8 mouse cellular contexts compared by ENCODE assay signal in genomic region chr4:135292477-135293089, GRCm38 (mm10). TPM values are rescaled to one million over a fixed set of nuclear protein-coding genes. Genes with fewer than 3 reads are reported as not detected.
DNase-seq lines count a peak whose midpoint lies in the region; ATAC-seq and TF ChIP-seq lines count a peak whose summit lies in the region.

No protein-coding gene starts in this region.

- ATAC-seq in intestine, embryonic 15.5 days, result peak; percentile 59
- ATAC-seq in liver, postnatal 0 days, result peak; percentile 31; the same call in 1 of the 2 replicates
- peak; percentile 78 for ATAC-seq in stomach, embryonic 15.5 days (ENCODE audit: insufficient read depth, low FRiP score, low read depth)

- H3K36me3 ChIP-seq in testis, adult 2 months (ENCODE audit: control insufficient read depth, insufficient read depth, low read length), result no peaks in the 10 kb centered on the region
- no peaks in the 10 kb centered on the region for H3K36me3 ChIP-seq in intestine, embryonic 15.5 days
- H3K36me3 ChIP-seq in liver, postnatal 0 days (replicated peaks; ENCODE audit: insufficient read depth, low read length), result no peaks in the 10 kb centered on the region
- H3K36me3 ChIP-seq in stomach, embryonic 15.5 days, result no peaks in the 10 kb centered on the region

- no peak overlapping the region for H3K27ac ChIP-seq in testis, adult 2 months (ENCODE audit: control insufficient read depth, insufficient read depth, low read depth, low read length)
- peak overlapping the region; percentile 58; the same call in 1 of the 2 replicates for H3K27ac ChIP-seq in intestine, embryonic 15.5 days
- 0 out of 2 replicates have a peak overlapping the region, but pooled peaks have one; percentile 41 for H3K27ac ChIP-seq in liver, postnatal 0 days (ENCODE audit: low read depth)
- H3K27ac ChIP-seq in stomach, embryonic 15.5 days, result peak overlapping the region; percentile 40; the same call in 1 of the 2 replicates

- DNase-seq in testis, postnatal 10 days (ENCODE audit: low spot score), result no peak
- DNase-seq in embryo, embryonic 11.5 days (ENCODE audit: low read depth, low spot score), result peak; percentile 51
- no peak for DNase-seq in liver, postnatal 0 days
- DNase-seq in cerebellum, adult 11 months, result no peak
- no peak for DNase-seq in layer of hippocampus, adult 8-10 months (ENCODE audit: low spot score in 2 of 2)

- no peaks in the 10 kb centered on the region for H3K9me3 ChIP-seq in intestine, embryonic 15.5 days
- no peaks in the 10 kb centered on the region for H3K9me3 ChIP-seq in liver, postnatal 0 days (ENCODE audit: low read length)
- no peaks in the 10 kb centered on the region for H3K9me3 ChIP-seq in stomach, embryonic 15.5 days

- H3K4me1 ChIP-seq in testis, adult 2 months (ENCODE audit: control insufficient read depth, insufficient read depth, low read length), result peaks cover 12% of the 10 kb centered on the region
- peaks cover 16% of the 10 kb centered on the region for H3K4me1 ChIP-seq in intestine, embryonic 15.5 days (replicated peaks)
- peaks cover 31% of the 10 kb centered on the region for H3K4me1 ChIP-seq in liver, postnatal 0 days (ENCODE audit: insufficient read depth)
- peaks cover 12% of the 10 kb centered on the region for H3K4me1 ChIP-seq in stomach, embryonic 15.5 days

- H3K27me3 ChIP-seq in testis, adult 2 months (ENCODE audit: control insufficient read depth, insufficient read depth, low read length), result no peaks in the 10 kb centered on the region
- no peaks in the 10 kb centered on the region for H3K27me3 ChIP-seq in intestine, embryonic 15.5 days (replicated peaks)
- no peaks in the 10 kb centered on the region for H3K27me3 ChIP-seq in liver, postnatal 0 days (ENCODE audit: insufficient read depth, low read length)
- H3K27me3 ChIP-seq in stomach, embryonic 15.5 days (replicated peaks), result no peaks in the 10 kb centered on the region

- TF ChIP-seq POLR2A in testis, adult 2 months (IDR thresholded peaks at IDR 0.05; ENCODE audit: control insufficient read depth, low read depth, low read length), result no peak

- no peak for TF ChIP-seq CTCF in testis, adult 2 months (IDR thresholded peaks at IDR 0.05; ENCODE audit: control insufficient read depth, insufficient read depth, insufficient replicate concordance, low read depth, low read length)
- TF ChIP-seq CTCF in liver, postnatal 0 days (IDR thresholded peaks at IDR 0.05; ENCODE audit: low read depth), result no peak

- peak overlapping the region; percentile 50 for H3K4me2 ChIP-seq in intestine, embryonic 15.5 days (replicated peaks)
- H3K4me2 ChIP-seq in liver, postnatal 0 days (ENCODE audit: low read depth, low read length), result peak overlapping the region; percentile 55
- peak overlapping the region; percentile 44 for H3K4me2 ChIP-seq in stomach, embryonic 15.5 days

- no peak for TF ChIP-seq EP300 in liver, postnatal 0 days (IDR thresholded peaks at IDR 0.05; ENCODE audit: low read depth)

- WGBS in intestine, embryonic 15.5 days, result 10% methylated on average over 12 of the region's 12 CpGs
- WGBS in liver, postnatal 0 days (ENCODE audit: insufficient replicate concordance), result 12% methylated on average over 12 of the region's 12 CpGs
- WGBS in stomach, embryonic 15.5 days, result 7% methylated on average over 12 of the region's 12 CpGs

- peak overlapping the region; percentile 64 for H3K4me3 ChIP-seq in testis, adult 2 months (ENCODE audit: control insufficient read depth, low read depth, low read length)
- peak overlapping the region; percentile 6; the same call in 1 of the 2 replicates for H3K4me3 ChIP-seq in intestine, embryonic 15.5 days (replicated peaks)
- H3K4me3 ChIP-seq in liver, postnatal 0 days (ENCODE audit: low read depth, low read length), result no peak overlapping the region
- no peak overlapping the region for H3K4me3 ChIP-seq in stomach, embryonic 15.5 days (replicated peaks)

- no peak overlapping the region for H3K9ac ChIP-seq in intestine, embryonic 15.5 days
- no peak overlapping the region for H3K9ac ChIP-seq in liver, postnatal 0 days (replicated peaks)
- no peak overlapping the region for H3K9ac ChIP-seq in stomach, embryonic 15.5 days

RNA-seq across cellular contexts. Expression of gene Clic4, which starts 20.0 kb away (rescaled TPM):
- 20.9 and 21.0 TPM in 2 replicates for polyA plus RNA-seq in testis, adult 2 months (2012; rRNA removed)
- 126 and 135 TPM in 2 replicates for polyA plus RNA-seq in intestine, embryonic 15.5 days (2015; fragmentation: Nextera tagmentation; extraction: Ambion mirVana)
- polyA plus RNA-seq in liver, postnatal 0 days (2015; fragmentation: Nextera tagmentation; extraction: Ambion mirVana), result 52.2 and 64.6 TPM in 2 replicates
- 141 and 144 TPM in 2 replicates for polyA plus RNA-seq in stomach, embryonic 15.5 days (2015; fragmentation: Nextera tagmentation; extraction: Ambion mirVana)
- 10 to 100 TPM; 37.4 to 43.1 (median 38.4) TPM for total RNA-seq in layer of hippocampus, adult 8-10 months (2022)

Comparison
In these comparisons a context has a peak if more than half of its experiments do, and no peak if none do; other contexts are left out.
1. H3K4me3 ChIP-seq: peak in testis, adult 2 months (single experiment) and intestine, embryonic 15.5 days (single experiment); none in liver, postnatal 0 days (single experiment) and stomach, embryonic 15.5 days (single experiment).
2. Peak in every context shown above with its lines, with median percentiles within 50 percentile points of each other: ATAC-seq and H3K4me2 ChIP-seq.